Mouse (Mus musculus): ENCODE measurements around the gene Btbd6.

DNA sequence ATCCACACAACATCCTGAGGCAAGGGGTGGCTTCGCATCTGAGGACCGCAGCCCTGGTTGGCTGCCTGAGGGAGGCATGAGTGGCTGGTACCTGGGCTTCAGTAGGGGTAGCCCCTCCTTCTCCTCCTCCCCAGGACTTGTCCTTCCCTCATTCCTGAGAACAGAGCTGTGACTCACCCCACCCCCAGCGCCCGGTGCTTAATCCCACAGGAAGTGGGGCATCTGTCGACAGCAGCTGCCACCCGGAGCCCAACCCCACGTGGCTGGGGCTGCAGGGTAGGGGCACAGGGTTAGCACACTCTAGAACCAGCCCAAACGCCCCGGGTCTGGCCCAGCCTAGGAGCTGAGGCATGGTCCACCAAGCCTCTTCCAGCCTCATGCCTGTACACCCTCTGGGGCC, 38.4 kb upstream of the Btbd6 start:
- no peak for TF ChIP-seq CTCF (IDR thresholded peaks at IDR 0.05; ENCODE audit: low read depth, low read length)
- TF ChIP-seq POLR2A (IDR thresholded peaks at IDR 0.05; ENCODE audit: extremely low read depth, insufficient read depth, low read length) = no peak
